In the genomic region with DNA sequence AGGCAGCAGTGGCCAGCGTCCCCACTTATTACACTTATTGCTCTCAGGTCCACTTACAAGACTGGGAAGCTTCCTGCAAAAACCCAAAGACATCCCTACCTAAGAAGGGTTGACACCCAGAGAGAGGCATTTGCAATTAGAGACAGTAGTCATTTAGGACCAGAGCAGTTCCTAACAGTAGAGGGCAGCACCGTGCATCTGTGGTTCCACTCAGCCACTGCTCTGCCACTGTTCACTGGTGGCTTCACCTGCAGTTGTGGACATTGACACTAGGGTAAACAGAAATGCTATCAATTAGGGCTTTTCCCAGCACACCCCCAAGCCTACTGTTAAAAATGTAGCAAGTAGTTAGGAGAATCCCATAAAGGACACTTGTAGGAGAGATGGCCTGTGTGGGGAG, we compare ENCODE assay signal across 8 mouse cellular contexts. TPM values are rescaled to one million over a fixed set of nuclear protein-coding genes. Genes with fewer than 3 reads are reported as not detected.
A peak's percentile ranks its signal among the peaks of the same experiment; 100 is the strongest.
DNase-seq lines count a peak whose midpoint lies in the region; ATAC-seq and TF ChIP-seq lines count a peak whose summit lies in the region.
"Had no signal": no experiment of that assay in that cellular context is flagged by ENCODE, and none has a peak within 500 bp of the region (broad histone marks: within the 10 kb centered on the region; RNA-seq: fewer than 3 reads in every experiment).

No protein-coding gene starts in this region.

- CTCF ChIA-PET in Patski (lab: Charles Lee), result interaction anchor here (0.6 to 2.2 kb wide), 11 partner anchors 10 to 411 kb away, joined by 3 to 10 read pairs (median 5); no protein-coding TSS in a partner anchor

- in situ Hi-C loops in Patski (cut with MboI; ENCODE audit: low pct_unique_long_range_greater_than_20kb), result no loop called here

- H3K27me3 ChIP-seq in Patski, result no peaks in the 10 kb centered on the region
- H3K27me3 ChIP-seq: heart, embryonic 15.5 days had no signal

- POLR2A ChIA-PET in Patski (lab: Charles Lee), result no interaction called here

- peak; percentile 80 for TF ChIP-seq CTCF in Patski (IDR thresholded peaks at IDR 0.05)

- peak; percentile 51 for ATAC-seq in Patski

- DNase-seq in CD4-positive, CD25-positive, alpha-beta regulatory T cell, adult 2 months (ENCODE audit: low read depth, low spot score), result peak; percentile 87
- no peak for DNase-seq in Patski (ENCODE audit: low read depth, low spot score)
- DNase-seq in cerebellum, postnatal 14 days, result peak; percentile 82 to 90
- DNase-seq in gastrocnemius, postnatal 25 days, result peak; percentile 32
- peak; percentile 89 for DNase-seq in layer of hippocampus, adult 11-12 months (ENCODE audit: low spot score)
- DNase-seq in lung, postnatal 10 days, result peak; percentile 81
- DNase-seq in right cerebral cortex, postnatal 10 days (ENCODE audit: low spot score in 2 of 2), result peak; percentile 67 to 76

RNA-seq across cellular contexts. Expression of a gene that starts 40.7 kb away (rescaled TPM):
- 1.1 TPM for polyA plus RNA-seq in Patski (2021)
- under 1 TPM; 0.13 to 0.88 TPM for total RNA-seq in gastrocnemius, postnatal 25 days (2021)
